8 mouse cellular contexts compared by ENCODE assay signal in the genomic region with DNA sequence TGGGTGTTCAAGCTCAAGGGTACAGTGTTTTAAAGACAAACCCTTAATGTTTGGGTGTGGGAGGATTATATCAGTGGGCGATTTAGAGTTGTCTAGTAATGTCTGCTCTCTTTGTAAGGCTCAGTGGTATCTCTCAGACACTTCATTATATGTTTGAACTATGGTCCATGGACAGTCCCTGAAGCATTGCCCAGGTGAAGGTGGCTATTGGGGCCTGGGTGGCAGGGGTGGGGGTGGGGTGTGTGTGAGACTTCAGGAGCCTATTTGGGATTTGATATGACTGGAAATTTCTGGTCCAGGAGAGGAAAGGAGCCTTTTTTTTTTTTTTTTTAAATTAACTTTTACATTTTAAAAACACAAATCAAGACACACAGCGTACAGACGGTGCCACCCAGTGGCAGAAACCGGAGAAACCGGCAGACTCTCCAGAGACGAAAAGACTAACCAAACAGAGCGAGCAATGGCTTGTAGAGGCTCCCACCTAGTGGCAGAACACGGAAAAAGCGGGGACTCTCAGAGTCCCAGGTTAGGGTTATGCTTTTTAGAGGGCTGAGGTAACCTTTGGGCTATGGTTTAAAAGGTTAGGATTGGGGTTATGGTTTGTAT. TPM values are rescaled to one million over a fixed set of nuclear protein-coding genes. Genes with fewer than 3 reads are reported as not detected.
DNase-seq lines count a peak whose midpoint lies in the region; ATAC-seq and TF ChIP-seq lines count a peak whose summit lies in the region.

No protein-coding gene starts in this region.

- peak; percentile 68 for TF ChIP-seq CTCF in embryonic fibroblast, embryonic 13.5 days (IDR thresholded peaks at IDR 0.05; ENCODE audit: borderline replicate concordance, insufficient read depth, low read length)
- peak; percentile 98 for TF ChIP-seq CTCF in stomach, postnatal 0 days (IDR thresholded peaks at IDR 0.05; ENCODE audit: low read depth)

- peak; percentile 73; the same call in 1 of the 2 replicates for ATAC-seq in heart, embryonic 15.5 days (replicated peaks; ENCODE audit: insufficient number of reproducible peaks, insufficient read depth, low FRiP score, low read depth)
- peak; percentile 51 for ATAC-seq in liver, embryonic 12.5 days
- peak; percentile 90 for ATAC-seq in neural tube, embryonic 12.5 days (ENCODE audit: low FRiP score, low read depth)
- ATAC-seq in stomach, postnatal 0 days (ENCODE audit: low FRiP score, low TSS enrichment), result peak; percentile 91

- TF ChIP-seq EP300 in stomach, postnatal 0 days (optimal IDR thresholded peaks at IDR 0.05), result no peak

- H3K4me2 ChIP-seq in heart, embryonic 15.5 days, result no peak overlapping the region
- no peak overlapping the region for H3K4me2 ChIP-seq in liver, embryonic 12.5 days
- H3K4me2 ChIP-seq in neural tube, embryonic 12.5 days (replicated peaks), result no peak overlapping the region
- H3K4me2 ChIP-seq in stomach, postnatal 0 days (replicated peaks; ENCODE audit: low read depth), result no peak overlapping the region

- no peaks in the 10 kb centered on the region for H3K36me3 ChIP-seq in heart, embryonic 15.5 days
- no peaks in the 10 kb centered on the region for H3K36me3 ChIP-seq in liver, embryonic 12.5 days
- H3K36me3 ChIP-seq in neural tube, embryonic 12.5 days, result no peaks in the 10 kb centered on the region
- H3K36me3 ChIP-seq in stomach, postnatal 0 days (ENCODE audit: control insufficient read depth, insufficient read depth, low read length), result no peaks in the 10 kb centered on the region

- 1% methylated on average over 9 of the region's 9 CpGs for WGBS in heart, embryonic 15.5 days
- WGBS in liver, embryonic 12.5 days (ENCODE audit: insufficient replicate concordance), result 4% methylated on average over 9 of the region's 9 CpGs
- WGBS in neural tube, embryonic 12.5 days, result 6% methylated on average over 9 of the region's 9 CpGs
- 3% methylated on average over 9 of the region's 9 CpGs for WGBS in stomach, postnatal 0 days

- H3K9ac ChIP-seq in heart, embryonic 15.5 days, result no peak overlapping the region
- H3K9ac ChIP-seq in liver, embryonic 12.5 days, result no peak overlapping the region
- no peak overlapping the region for H3K9ac ChIP-seq in neural tube, embryonic 12.5 days
- H3K9ac ChIP-seq in stomach, postnatal 0 days (ENCODE audit: low read length), result no peak overlapping the region

- DNase-seq in A20 (ENCODE audit: low read depth, low spot score), result peak; percentile 78
- DNase-seq in adrenal gland, postnatal 4 days (ENCODE audit: low spot score in 2 of 2), result peak; percentile 46 to 73
- peak; percentile 88 for DNase-seq in kidney, postnatal 14 days
- peak; percentile 89 for DNase-seq in stomach, postnatal 0 days (ENCODE audit: low spot score)

- no peaks in the 10 kb centered on the region for H3K9me3 ChIP-seq in heart, embryonic 15.5 days (replicated peaks)
- H3K9me3 ChIP-seq in liver, embryonic 12.5 days (replicated peaks), result no peaks in the 10 kb centered on the region
- H3K9me3 ChIP-seq in neural tube, embryonic 12.5 days, result no peaks in the 10 kb centered on the region
- no peaks in the 10 kb centered on the region for H3K9me3 ChIP-seq in stomach, postnatal 0 days (ENCODE audit: control insufficient read depth, low read length)

- H3K27me3 ChIP-seq in heart, embryonic 15.5 days, result 0 out of 2 replicates have a peak, but pooled peaks cover 5% of the 10 kb centered on the region
- peaks cover 11% of the 10 kb centered on the region; the same call in 1 of the 2 replicates for H3K27me3 ChIP-seq in liver, embryonic 12.5 days (replicated peaks)
- H3K27me3 ChIP-seq in neural tube, embryonic 12.5 days (replicated peaks), result no peaks in the 10 kb centered on the region
- H3K27me3 ChIP-seq in stomach, postnatal 0 days (ENCODE audit: control insufficient read depth, insufficient read depth, low read length), result no peaks in the 10 kb centered on the region

- no peak for TF ChIP-seq POLR2A in embryonic fibroblast, embryonic 13.5 days (IDR thresholded peaks at IDR 0.05; ENCODE audit: low read depth, low read length)

- no peak overlapping the region for H3K4me3 ChIP-seq in embryonic fibroblast, embryonic 13.5 days (ENCODE audit: insufficient read depth, low read length)
- H3K4me3 ChIP-seq in heart, embryonic 15.5 days, result no peak overlapping the region
- no peak overlapping the region for H3K4me3 ChIP-seq in liver, embryonic 12.5 days
- no peak overlapping the region for H3K4me3 ChIP-seq in neural tube, embryonic 12.5 days
- no peak overlapping the region for H3K4me3 ChIP-seq in stomach, postnatal 0 days (ENCODE audit: low read depth, low read length)

- no peak overlapping the region for H3K27ac ChIP-seq in embryonic fibroblast, embryonic 13.5 days (ENCODE audit: insufficient read depth, low read length)
- no peak overlapping the region for H3K27ac ChIP-seq in heart, embryonic 15.5 days
- no peak overlapping the region for H3K27ac ChIP-seq in liver, embryonic 12.5 days
- H3K27ac ChIP-seq in neural tube, embryonic 12.5 days, result no peak overlapping the region
- H3K27ac ChIP-seq in stomach, postnatal 0 days (replicated peaks), result no peak overlapping the region

- no peaks in the 10 kb centered on the region for H3K4me1 ChIP-seq in embryonic fibroblast, embryonic 13.5 days (ENCODE audit: control insufficient read depth, insufficient read depth, low read length)
- H3K4me1 ChIP-seq in heart, embryonic 15.5 days (replicated peaks), result peaks cover 2% of the 10 kb centered on the region; the same call in 1 of the 2 replicates
- no peaks in the 10 kb centered on the region for H3K4me1 ChIP-seq in liver, embryonic 12.5 days
- H3K4me1 ChIP-seq in neural tube, embryonic 12.5 days, result no peaks in the 10 kb centered on the region
- H3K4me1 ChIP-seq in stomach, postnatal 0 days (replicated peaks; ENCODE audit: control insufficient read depth, insufficient read depth), result no peaks in the 10 kb centered on the region

RNA-seq across cellular contexts. Expression of a gene that starts 26.6 kb away (rescaled TPM):
- not detected for total RNA-seq in adrenal gland, postnatal 4 days (2021)
- polyA plus RNA-seq in embryonic fibroblast, embryonic 13.5 days (2011; ENCODE audit: insufficient read length, low read depth, missing spikeins), result not detected in 2 replicates
- 0.37 and 1.7 TPM in 2 replicates for polyA plus RNA-seq in heart, embryonic 15.5 days (2015; fragmentation: Nextera tagmentation; extraction: Ambion mirVana)
- not detected in 2 replicates for polyA plus RNA-seq in liver, embryonic 12.5 days (2016; fragmentation: Nextera tagmentation; extraction: Ambion mirVana)
- not detected in 2 replicates for polyA plus RNA-seq in neural tube, embryonic 12.5 days (2016; fragmentation: Nextera tagmentation; extraction: Ambion mirVana)
- 0.05 TPM in 1 of 2 replicates, not detected in the other for polyA plus RNA-seq in stomach, postnatal 0 days (2015; fragmentation: Nextera tagmentation; extraction: Ambion mirVana)

RNA-seq across cellular contexts. Expression of a gene that starts 58.7 kb away (rescaled TPM):
- total RNA-seq in adrenal gland, postnatal 4 days (2021), result not detected
- not detected in 2 replicates for polyA plus RNA-seq in embryonic fibroblast, embryonic 13.5 days (2011; ENCODE audit: insufficient read length, low read depth, missing spikeins)
- polyA plus RNA-seq in heart, embryonic 15.5 days (2015; fragmentation: Nextera tagmentation; extraction: Ambion mirVana), result not detected in 2 replicates
- not detected in 2 replicates for polyA plus RNA-seq in liver, embryonic 12.5 days (2016; fragmentation: Nextera tagmentation; extraction: Ambion mirVana)
- polyA plus RNA-seq in neural tube, embryonic 12.5 days (2016; fragmentation: Nextera tagmentation; extraction: Ambion mirVana), result not detected in 2 replicates
- polyA plus RNA-seq in stomach, postnatal 0 days (2015; fragmentation: Nextera tagmentation; extraction: Ambion mirVana), result not detected in 2 replicates
